25 mouse cellular contexts compared by ENCODE assay signal in genomic region chr17:16219675-16220566, GRCm38 (mm10).
"Had no signal": no experiment of that assay in that cellular context is flagged by ENCODE, and none has a peak within 500 bp of the region (broad histone marks: within the 10 kb centered on the region; RNA-seq: fewer than 3 reads in every experiment).

No protein-coding gene starts in this region.

- H3K9ac ChIP-seq: heart, embryonic 13.5 days; heart, embryonic 15.5 days; hindbrain, embryonic 12.5 days; hindbrain, embryonic 14.5 days; kidney, embryonic 15.5 days; limb, embryonic 13.5 days; limb, embryonic 15.5 days; liver, embryonic 12.5 days had no signal

- H3K27me3 ChIP-seq: heart, embryonic 13.5 days; heart, embryonic 15.5 days; hindbrain, embryonic 12.5 days; kidney, embryonic 15.5 days; limb, embryonic 13.5 days; limb, embryonic 15.5 days; liver, embryonic 12.5 days had no signal

- H3K4me3 ChIP-seq: heart, embryonic 13.5 days; heart, embryonic 15.5 days; hindbrain, embryonic 12.5 days; kidney, embryonic 15.5 days; limb, embryonic 13.5 days; limb, embryonic 15.5 days; liver, embryonic 12.5 days had no signal

- H3K36me3 ChIP-seq: heart, embryonic 13.5 days; heart, embryonic 15.5 days; hindbrain, embryonic 12.5 days; kidney, embryonic 15.5 days; limb, embryonic 13.5 days; limb, embryonic 15.5 days; liver, embryonic 12.5 days had no signal

- H3K4me2 ChIP-seq: heart, embryonic 11.5 days; heart, embryonic 13.5 days; heart, embryonic 15.5 days; hindbrain, embryonic 12.5 days; hindbrain, embryonic 14.5 days; kidney, embryonic 15.5 days; limb, embryonic 13.5 days; limb, embryonic 15.5 days; liver, embryonic 12.5 days had no signal

- H3K27ac ChIP-seq: heart, embryonic 13.5 days; heart, embryonic 15.5 days; hindbrain, embryonic 12.5 days; hindbrain, embryonic 14.5 days; hindbrain, postnatal 0 days; kidney, embryonic 15.5 days; kidney, postnatal 0 days; limb, embryonic 13.5 days; limb, embryonic 15.5 days; liver, embryonic 12.5 days had no signal

- H3K9me3 ChIP-seq: heart, embryonic 13.5 days; heart, embryonic 15.5 days; hindbrain, embryonic 12.5 days; kidney, embryonic 15.5 days; limb, embryonic 13.5 days; limb, embryonic 15.5 days; liver, embryonic 12.5 days had no signal

- H3K4me1 ChIP-seq: heart, embryonic 13.5 days; heart, embryonic 15.5 days; hindbrain, embryonic 12.5 days; kidney, embryonic 15.5 days; limb, embryonic 13.5 days; liver, embryonic 12.5 days had no signal

- DNase-seq: gastrocnemius, postnatal 10 days; gastrocnemius, postnatal 25 days; heart, adult 18-20 months; heart, postnatal 14 days; heart, postnatal 36 days; kidney, adult 11 months; kidney, adult 2 months; kidney, adult 9 months; kidney, postnatal 14 days; kidney, postnatal 36 days; layer of hippocampus, adult 9-11 months; layer of hippocampus, postnatal 36 days; left cerebral cortex, postnatal 4 days had no signal

- ATAC-seq: hindbrain, postnatal 0 days; intestine, embryonic 16.5 days; liver, embryonic 12.5 days had no signal
